In the genomic region with DNA sequence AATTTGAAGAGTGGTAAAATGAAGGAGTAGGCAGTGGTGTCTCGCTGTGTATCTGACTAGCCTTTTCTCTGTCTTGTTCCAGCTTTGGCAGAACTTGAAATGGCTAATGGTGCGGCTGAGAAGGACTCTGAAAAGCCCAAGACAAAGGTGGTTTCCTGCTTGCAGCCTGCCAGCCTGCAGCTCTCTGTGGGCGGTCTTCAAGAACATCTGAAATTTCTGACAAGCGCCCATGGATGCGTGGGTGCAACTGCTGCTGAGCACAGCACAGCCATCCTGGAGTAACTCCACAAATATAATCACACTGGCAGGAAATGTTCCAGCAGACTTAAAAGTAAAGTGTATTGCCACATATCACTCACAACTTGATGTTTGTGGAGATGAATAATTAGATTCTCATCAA, we compare ENCODE assay signal across 17 mouse cellular contexts.
DNase-seq lines count a peak whose midpoint lies in the region; ATAC-seq and TF ChIP-seq lines count a peak whose summit lies in the region.
"Had no signal": no experiment of that assay in that cellular context is flagged by ENCODE, and none has a peak within 500 bp of the region (broad histone marks: within the 10 kb centered on the region; RNA-seq: fewer than 3 reads in every experiment).

No protein-coding gene starts in this region.

- 31% methylated on average over 5 of the region's 5 CpGs for WGBS in cerebellum, adult 2 months
- WGBS in heart, embryonic 12.5 days: 58% methylated on average over 5 of the region's 5 CpGs
- WGBS in forebrain, postnatal 0 days: 43% methylated on average over 5 of the region's 5 CpGs

- TF ChIP-seq CTCF in cerebellum, adult 2 months (IDR thresholded peaks at IDR 0.05; ENCODE audit: borderline replicate concordance, insufficient read depth, low read depth, low read length): no peak
- TF ChIP-seq CTCF in forebrain, postnatal 0 days (IDR thresholded peaks at IDR 0.05; ENCODE audit: low read depth): no peak

- no peak overlapping the region for H3K9ac ChIP-seq in heart, embryonic 12.5 days
- H3K9ac ChIP-seq in forebrain, postnatal 0 days: no peak overlapping the region
- H3K9ac ChIP-seq: hindbrain, embryonic 12.5 days had no signal

- ATAC-seq in frontal cortex, adult (ENCODE audit: low TSS enrichment): peak; percentile 98
- no peak for ATAC-seq in heart, embryonic 12.5 days (ENCODE audit: insufficient number of reproducible peaks, low FRiP score)
- no peak for ATAC-seq in forebrain, postnatal 0 days

- no peaks in the 10 kb centered on the region for H3K27me3 ChIP-seq in cerebellum, adult 2 months (ENCODE audit: control insufficient read depth, insufficient read depth, low read length)
- no peaks in the 10 kb centered on the region for H3K27me3 ChIP-seq in heart, embryonic 12.5 days (replicated peaks)
- H3K27me3 ChIP-seq in forebrain, postnatal 0 days (ENCODE audit: insufficient read depth, low read length): no peaks in the 10 kb centered on the region; the same call in 1 of the 2 replicates

- DNase-seq in cerebellum, adult 8-10 months: peak; percentile 8
- no peak for DNase-seq in cerebellum, adult 2 months
- peak; percentile 76 for DNase-seq in layer of hippocampus, adult 9-11 months
- DNase-seq in left cerebral cortex, postnatal 25 days (ENCODE audit: low spot score in 2 of 2): peak; percentile 71 to 90
- no peak for DNase-seq in forebrain, postnatal 0 days
- no peak for DNase-seq in adrenal gland, adult 2 months
- DNase-seq: cerebellum, adult 9-10 months; gastrocnemius, postnatal 36 days; kidney, adult 18-20 months; kidney, postnatal 36 days had no signal

- intact Hi-C loops in left cerebral cortex, postnatal 25 days (cut with DNase I): no loop called here

- H3K9me3 ChIP-seq in heart, embryonic 12.5 days (replicated peaks): no peaks in the 10 kb centered on the region
- no peaks in the 10 kb centered on the region for H3K9me3 ChIP-seq in forebrain, postnatal 0 days (ENCODE audit: low read length)
- H3K9me3 ChIP-seq: embryonic facial prominence, embryonic 10.5 days; hindbrain, embryonic 12.5 days; midbrain, embryonic 10.5 days had no signal

- no peaks in the 10 kb centered on the region for H3K36me3 ChIP-seq in heart, embryonic 12.5 days
- H3K36me3 ChIP-seq in forebrain, postnatal 0 days (ENCODE audit: insufficient read depth): no peaks in the 10 kb centered on the region
- H3K36me3 ChIP-seq: embryonic facial prominence, embryonic 10.5 days; hindbrain, embryonic 12.5 days; midbrain, embryonic 10.5 days had no signal

- no peak overlapping the region for H3K4me3 ChIP-seq in cerebellum, adult 2 months (replicated peaks; ENCODE audit: insufficient read depth, low read depth, low read length)
- H3K4me3 ChIP-seq in heart, embryonic 12.5 days: no peak overlapping the region
- H3K4me3 ChIP-seq in forebrain, postnatal 0 days (ENCODE audit: low read depth, low read length): no peak overlapping the region
- H3K4me3 ChIP-seq: embryonic facial prominence, embryonic 10.5 days; hindbrain, embryonic 12.5 days; midbrain, embryonic 10.5 days; myocyte had no signal

- no peak for TF ChIP-seq POLR2A in cerebellum, adult 2 months (IDR thresholded peaks at IDR 0.05; ENCODE audit: borderline replicate concordance, insufficient read depth, low read length)

- no peak overlapping the region for H3K4me2 ChIP-seq in heart, embryonic 12.5 days
- H3K4me2 ChIP-seq in forebrain, postnatal 0 days (ENCODE audit: low read depth): no peak overlapping the region
- H3K4me2 ChIP-seq: hindbrain, embryonic 12.5 days had no signal

- H3K4me1 ChIP-seq in cerebellum, adult 2 months (ENCODE audit: control insufficient read depth, insufficient read depth, low read length): no peaks in the 10 kb centered on the region
- no peaks in the 10 kb centered on the region for H3K4me1 ChIP-seq in heart, embryonic 12.5 days (replicated peaks)
- H3K4me1 ChIP-seq in forebrain, postnatal 0 days (ENCODE audit: insufficient read depth): no peaks in the 10 kb centered on the region
- H3K4me1 ChIP-seq: embryonic facial prominence, embryonic 10.5 days; hindbrain, embryonic 12.5 days; midbrain, embryonic 10.5 days had no signal

- no peak overlapping the region for H3K27ac ChIP-seq in cerebellum, adult 2 months (ENCODE audit: insufficient read depth, low read length)
- no peak overlapping the region for H3K27ac ChIP-seq in heart, embryonic 12.5 days (ENCODE audit: poor library complexity, severe bottlenecking)
- no peak overlapping the region for H3K27ac ChIP-seq in forebrain, postnatal 0 days (ENCODE audit: low read depth, low read length)
- H3K27ac ChIP-seq: embryonic facial prominence, embryonic 10.5 days; hindbrain, embryonic 12.5 days; midbrain, embryonic 10.5 days; stomach, postnatal 0 days had no signal

Comparison
In these comparisons a context has a peak if more than half of its experiments do, and no peak if none do; other contexts are left out.
1. DNase-seq: peak in cerebellum, adult 8-10 months (single experiment), layer of hippocampus, adult 9-11 months (single experiment) and left cerebral cortex, postnatal 25 days (2 of 2); none in cerebellum, adult 2 months (0 of 2), forebrain, postnatal 0 days (single experiment) and adrenal gland, adult 2 months (single experiment).